Mouse (Mus musculus) T-cell, adult 66 days (primary cell): ENCODE results near the gene Itga2. TPM values are rescaled to one million over a fixed set of nuclear protein-coding genes. Genes with fewer than 3 reads are reported as not detected.

Experiments
- total RNA-seq, 2 experiments: library from RNA; stranded (reverse); gene quantifications; 3 replicates in 1 of 2; 4 replicates in 1 of 2; pipeline ENCODE4 v1.2.4; 2023

The Itga2 gene
- 1 to 10 TPM; 2.9 to 3.3 TPM for total RNA-seq

DNA sequence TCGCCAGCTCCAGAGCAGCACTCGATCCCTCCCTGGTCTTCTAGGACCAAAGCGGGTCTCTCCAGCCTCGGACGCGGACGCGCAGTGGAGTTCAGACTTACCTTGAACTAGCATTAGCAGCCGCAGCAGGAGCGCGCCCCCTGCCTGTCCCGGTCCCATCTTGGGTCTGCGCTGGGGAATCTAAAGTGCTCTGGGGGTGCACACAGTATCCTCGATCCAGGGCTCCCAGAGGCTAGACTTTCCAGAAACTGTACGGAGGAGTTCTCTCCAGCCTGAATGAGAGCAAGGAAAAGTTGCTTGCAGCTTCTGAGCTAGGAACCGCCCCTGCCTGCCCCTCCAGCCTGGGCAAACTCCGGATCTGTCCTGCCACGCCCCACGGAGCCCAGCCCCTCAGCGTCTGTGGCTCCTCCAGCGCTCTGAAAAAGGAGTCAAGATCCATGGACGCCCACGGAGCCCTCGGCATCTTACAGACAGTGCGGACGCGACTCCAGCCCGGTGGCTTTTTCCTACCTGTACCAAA, at the start of gene Itga2:
Gene Itga2 (minus strand): TSS at position 326 of the 520 bp plus-strand sequence.

GRCm38 (mm10) chr13:114817751-114818360, 114.0 kb downstream of the Itga2 start, which contains the start of gene Mocs2:
Gene Mocs2, plus strand, starts transcription at chr13:114818236.

Other genes starting within 250 kb of the Itga2 start
- gene Mocs2, start 113.9 kb downstream of the Itga2 start, total RNA-seq = 10 to 100 TPM; 23.6 to 37.3 TPM
- gene Pelo, start 158.1 kb upstream of the Itga2 start, total RNA-seq = 10 to 100 TPM; 10.9 to 11.6 TPM
- 1 to 10 TPM; 1.7 to 2.5 TPM for gene Gm49395, start 169.8 kb upstream of the Itga2 start, total RNA-seq
- 1 to 10 TPM; 1.3 to 2.4 TPM for gene Itga1, start 169.9 kb upstream of the Itga2 start, total RNA-seq